Mouse (Mus musculus): ENCODE measurements around the gene H2-D1. TPM values are rescaled to one million over a fixed set of nuclear protein-coding genes. Genes with fewer than 3 reads are reported as not detected.
"Not testable (repeated sequence)": the region's sequence is repeated elsewhere in the genome, so short reads cannot be mapped to it uniquely, and the experiment has no call there.

Gene H2-D1
- polyA plus RNA-seq, 1 experiment from 2014 or later: 52.5 TPM

- no peak overlapping the region for H3K9ac ChIP-seq (replicated peaks)
- peaks cover 39% of the 10 kb centered on the region for H3K36me3 ChIP-seq
- no peak for ATAC-seq
- H3K4me3 ChIP-seq (replicated peaks): no peak overlapping the region
- H3K27ac ChIP-seq: no peak overlapping the region
- H3K4me1 ChIP-seq (replicated peaks): peaks cover 33% of the 10 kb centered on the region
- H3K9me3 ChIP-seq: no peaks in the 10 kb centered on the region
- no peaks in the 10 kb centered on the region for H3K27me3 ChIP-seq
- no peak overlapping the region for H3K4me2 ChIP-seq (replicated peaks)
- WGBS: 88% methylated on average over 5 of the region's 5 CpGs
Measured at GRCm38 (mm10) chr17:35232659-35233058, 29.9 kb upstream of the H2-D1 start.

- peaks cover 32% of the 10 kb centered on the region for H3K36me3 ChIP-seq
- peak within 1 kb of the TSS; percentile 96 for H3K4me2 ChIP-seq (replicated peaks)
- no peaks in the 10 kb centered on the region for H3K27me3 ChIP-seq
- H3K9me3 ChIP-seq: no peaks in the 10 kb centered on the region
- peak within 1 kb of the TSS; percentile 62 for H3K4me3 ChIP-seq (replicated peaks)
- H3K27ac ChIP-seq: peak within 1 kb of the TSS; percentile 95; the same call in 1 of the 2 replicates
- H3K4me1 ChIP-seq (replicated peaks): peaks cover 33% of the 10 kb centered on the region
- ATAC-seq: no peak
- H3K9ac ChIP-seq (replicated peaks): peak within 1 kb of the TSS; percentile 86
- WGBS: 85% methylated on average over 18 of the region's 18 CpGs
Measured at GRCm38 (mm10) chr17:35233114-35233980, 29.2 kb upstream of the H2-D1 start, which contains the start of gene Atp6v1g2. Gene Atp6v1g2, plus strand, starts transcription at chr17:35233660.

- ATAC-seq; H3K9ac ChIP-seq (replicated peaks); H3K9me3 ChIP-seq; H3K27ac ChIP-seq; H3K27me3 ChIP-seq: not testable (repeated sequence)
- peak overlapping the region; percentile 96 for H3K4me2 ChIP-seq (replicated peaks)
- peak overlapping the region; percentile 62; the same call in 1 of the 2 replicates for H3K4me3 ChIP-seq (replicated peaks)
- peaks cover 33% of the 10 kb centered on the region for H3K4me1 ChIP-seq (replicated peaks)
- peaks cover 25% of the 10 kb centered on the region for H3K36me3 ChIP-seq
- 88% methylated on average over 7 of the region's 7 CpGs for WGBS
Measured at GRCm38 (mm10) chr17:35234090-35234489, 28.4 kb upstream of the H2-D1 start.

DNA sequence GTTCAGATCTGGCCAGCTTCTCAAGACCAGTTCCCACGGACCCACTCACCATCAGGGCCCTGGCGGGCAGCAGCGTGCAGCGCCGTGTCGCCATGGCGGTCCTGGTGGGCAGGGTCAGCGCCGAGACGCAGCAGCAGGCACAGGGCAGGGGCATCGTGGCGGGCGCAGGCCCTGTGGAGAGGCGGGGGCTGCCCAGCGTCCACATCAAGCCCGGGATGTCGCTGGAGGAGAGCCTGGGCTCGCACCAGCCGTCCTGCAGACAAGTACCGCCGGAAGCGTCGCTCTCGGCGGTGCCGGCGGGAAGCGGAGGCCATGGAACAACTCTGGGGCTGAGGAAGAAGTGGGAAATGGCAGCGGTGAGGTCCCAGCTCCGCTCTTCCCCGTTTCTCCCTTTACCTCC lies 27.6 kb upstream of the H2-D1 start:
- no peak for ATAC-seq
- Histone ChIP-seq H3K27me3 (no peaks in the 10 kb centered on the region), H3K4me1 (replicated peaks) (peaks cover 33% of the 10 kb centered on the region), H3K4me3 (replicated peaks) (peak overlapping the region; percentile 62), H3K9ac (replicated peaks) (peak overlapping the region; percentile 86), H3K36me3 (peaks cover 16% of the 10 kb centered on the region), H3K9me3 (no peaks in the 10 kb centered on the region), H3K4me2 (replicated peaks) (peak overlapping the region; percentile 96), H3K27ac (peak overlapping the region; percentile 95)
- WGBS: 8% methylated on average over 31 of the region's 31 CpGs

DNA sequence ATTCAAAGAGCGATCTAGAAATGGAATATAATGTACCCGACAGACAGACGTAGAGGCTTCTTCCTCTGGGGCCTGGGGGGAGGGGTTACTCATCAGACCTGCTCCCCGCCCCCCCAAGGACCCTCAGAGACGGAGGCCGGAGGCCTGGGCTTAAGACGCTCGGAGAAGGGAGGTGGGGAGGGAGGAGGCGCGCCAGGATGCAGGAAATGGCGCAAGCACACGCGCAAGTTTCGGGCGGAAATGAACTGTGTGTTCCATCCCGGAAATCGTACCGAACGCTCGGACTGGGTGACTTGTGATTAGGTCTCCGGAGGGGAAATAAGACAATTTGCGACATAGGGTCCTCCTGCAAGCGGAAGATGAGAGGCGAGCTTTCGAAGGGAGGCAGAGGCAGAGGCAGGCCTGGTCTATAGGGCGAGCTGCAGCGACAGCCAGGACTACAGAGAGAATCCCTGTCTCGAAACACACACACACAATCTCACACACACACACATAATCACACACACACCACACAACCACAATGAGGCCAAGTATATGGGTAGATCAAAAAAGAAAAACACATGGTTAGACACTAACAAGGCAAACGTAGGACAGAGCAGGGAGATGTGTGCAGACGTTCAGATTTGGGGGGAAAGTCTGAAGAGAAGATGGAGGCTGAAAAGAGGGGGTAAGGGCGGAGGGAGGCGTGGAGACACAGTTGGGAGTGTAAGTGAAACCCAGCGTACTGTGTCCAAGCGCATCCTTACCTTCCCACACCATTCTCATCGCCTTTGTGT lies 26.7 kb upstream of the H2-D1 start, which contains the start of gene Nfkbil1:
Gene Nfkbil1, minus strand, starts transcription at position 179 of the 776 bp plus-strand sequence.
- Histone ChIP-seq H3K36me3 (peaks cover 10% of the 10 kb centered on the region), H3K4me2 (replicated peaks) (peak within 1 kb of the TSS; percentile 96), H3K9ac (replicated peaks) (peak within 1 kb of the TSS; percentile 86), H3K4me3 (replicated peaks) (peak within 1 kb of the TSS; percentile 62), H3K27ac (peak within 1 kb of the TSS; percentile 95), H3K9me3 (no peaks in the 10 kb centered on the region), H3K27me3 (no peaks in the 10 kb centered on the region), H3K4me1 (replicated peaks) (peaks cover 40% of the 10 kb centered on the region)
- under 1% methylated on average over 35 of the region's 35 CpGs for WGBS
- peak; percentile 77 for ATAC-seq

DNA sequence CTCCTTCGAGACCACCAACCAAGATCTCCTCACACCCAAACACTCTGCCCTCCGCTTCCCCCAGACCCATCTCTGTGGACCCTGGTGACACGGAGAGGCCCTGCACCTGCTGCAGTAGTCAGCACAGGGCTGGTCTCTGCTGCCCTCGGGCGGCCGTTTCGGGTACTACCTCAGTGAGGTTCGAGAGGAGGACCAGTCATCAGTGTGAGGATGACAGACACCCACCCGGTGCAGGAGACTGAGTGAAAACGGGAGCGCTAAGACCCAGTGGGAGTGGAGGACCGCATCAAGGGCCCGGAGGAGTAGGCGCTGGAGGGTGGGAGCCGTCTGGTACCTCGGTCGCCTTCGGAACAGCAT lies 26.2 kb upstream of the H2-D1 start:
- Histone ChIP-seq H3K4me2 (replicated peaks) (peak overlapping the region; percentile 96), H3K9ac (replicated peaks) (peak overlapping the region; percentile 86), H3K27me3 (no peaks in the 10 kb centered on the region), H3K9me3 (no peaks in the 10 kb centered on the region), H3K4me1 (replicated peaks) (peaks cover 42% of the 10 kb centered on the region), H3K27ac (peak overlapping the region; percentile 95), H3K4me3 (replicated peaks) (peak overlapping the region; percentile 62), H3K36me3 (peaks cover 5% of the 10 kb centered on the region; the same call in 1 of the 2 replicates)
- ATAC-seq: peak; percentile 83
- 2% methylated on average over 18 of the region's 18 CpGs for WGBS

- WGBS: 79% methylated on average over 9 of the region's 9 CpGs
- peak overlapping the region; percentile 95 for H3K27ac ChIP-seq
Measured at GRCm38 (mm10) chr17:35236996-35237395, 25.5 kb upstream of the H2-D1 start.

DNA sequence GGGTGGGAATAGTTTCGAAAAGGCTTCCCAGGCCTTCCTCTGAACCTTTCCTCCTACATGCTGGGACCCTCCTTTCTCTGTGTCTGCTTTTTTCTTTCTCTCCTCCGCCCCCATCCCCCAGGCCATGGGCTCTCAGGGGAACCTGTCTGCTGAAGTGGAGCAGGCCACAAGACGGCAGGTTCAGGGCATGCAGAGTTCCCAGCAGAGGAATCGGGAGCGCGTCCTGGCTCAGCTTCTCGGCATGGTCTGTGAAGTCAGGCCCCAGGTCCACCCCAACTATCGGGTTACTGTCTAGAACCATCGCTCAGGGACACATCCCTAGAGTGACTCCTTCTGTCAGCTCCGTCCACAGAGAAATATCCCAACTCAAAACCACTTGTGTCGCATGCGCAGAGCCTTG lies 25.0 kb upstream of the H2-D1 start:
- ATAC-seq: no peak
- H3K27me3 ChIP-seq: no peaks in the 10 kb centered on the region
- 92% methylated on average over 12 of the region's 12 CpGs for WGBS
- H3K27ac ChIP-seq: no peak overlapping the region
- H3K9ac ChIP-seq (replicated peaks): peak overlapping the region; percentile 23; the same call in 1 of the 2 replicates
- peaks cover 5% of the 10 kb centered on the region; the same call in 1 of the 2 replicates for H3K36me3 ChIP-seq
- peak overlapping the region; percentile 62; the same call in 1 of the 2 replicates for H3K4me3 ChIP-seq (replicated peaks)
- H3K4me1 ChIP-seq (replicated peaks): peaks cover 38% of the 10 kb centered on the region
- peak overlapping the region; percentile 96 for H3K4me2 ChIP-seq (replicated peaks)
- no peaks in the 10 kb centered on the region for H3K9me3 ChIP-seq

More at GRCm38 (mm10) chr17:35236996-35237395, 25.5 kb upstream of the H2-D1 start:
- peak overlapping the region; percentile 62 for H3K4me3 ChIP-seq (replicated peaks)
- H3K27me3 ChIP-seq: no peaks in the 10 kb centered on the region
- no peak for ATAC-seq
- peaks cover 38% of the 10 kb centered on the region for H3K4me1 ChIP-seq (replicated peaks)
- H3K36me3 ChIP-seq: peaks cover 5% of the 10 kb centered on the region; the same call in 1 of the 2 replicates
- H3K4me2 ChIP-seq (replicated peaks): peak overlapping the region; percentile 96
- no peaks in the 10 kb centered on the region for H3K9me3 ChIP-seq
- H3K9ac ChIP-seq (replicated peaks): peak overlapping the region; percentile 86

- Histone ChIP-seq H3K9ac (replicated peaks) (no peak overlapping the region), H3K4me3 (replicated peaks) (no peak overlapping the region), H3K4me1 (replicated peaks) (peaks cover 43% of the 10 kb centered on the region), H3K27me3 (no peaks in the 10 kb centered on the region), H3K36me3 (peaks cover 13% of the 10 kb centered on the region), H3K27ac (no peak overlapping the region), H3K9me3 (no peaks in the 10 kb centered on the region), H3K4me2 (replicated peaks) (no peak overlapping the region)
- WGBS: 87% methylated on average over 5 of the region's 5 CpGs
- ATAC-seq: no peak
Measured at GRCm38 (mm10) chr17:35239700-35240099, 22.8 kb upstream of the H2-D1 start.

GRCm38 (mm10) chr17:35240384-35241304 lies 21.9 kb upstream of the H2-D1 start:
- Histone ChIP-seq H3K36me3 (peaks cover 23% of the 10 kb centered on the region), H3K4me3 (replicated peaks) (peak overlapping the region; percentile 96), H3K4me2 (replicated peaks) (peak overlapping the region; percentile 87), H3K4me1 (replicated peaks) (peaks cover 47% of the 10 kb centered on the region), H3K27ac (peak overlapping the region; percentile 99), H3K9me3 (no peaks in the 10 kb centered on the region), H3K27me3 (no peaks in the 10 kb centered on the region), H3K9ac (replicated peaks) (peak overlapping the region; percentile 100)
- 31% methylated on average over 12 of the region's 12 CpGs for WGBS
- peak; percentile 0; the same call in 1 of the 2 replicates for ATAC-seq

All from midbrain, embryonic 13.5 days (tissue).